Mouse (Mus musculus) neural tube, embryonic 15.5 days (tissue): ENCODE measurements around the gene Vipas39. TPM values are rescaled to one million over a fixed set of nuclear protein-coding genes. Genes with fewer than 3 reads are reported as not detected.
"Not testable (repeated sequence)": the region's sequence is repeated elsewhere in the genome, so short reads cannot be mapped to it uniquely, and the experiment has no call there.

Experiments
- ATAC-seq: fragments of 200-750 bp; cut with Nextera tagmentation; 2 replicates; pipeline ENCODE4 v1.8.0; 2017; ENCODE audit warnings: mild to moderate bottlenecking, moderate TSS enrichment, moderate library complexity; ENCODE audit not compliant: low FRiP score
- H3K27ac ChIP-seq: fragments of 300-500 bp; sonication (generic); replicated peaks from 2 replicates; pipeline ENCODE4 v1.5.1; 2015; ENCODE audit warnings: mild to moderate bottlenecking, inconsistent platforms
- H3K27me3 ChIP-seq: fragments of 300-500 bp; sonication (generic); replicated peaks from 2 replicates; pipeline ENCODE4 v1.6.1; 2015; ENCODE audit warnings: inconsistent platforms
- H3K36me3 ChIP-seq: fragments of 300-500 bp; sonication (generic); 2 replicates; pipeline ENCODE4 v1.6.1; 2015; ENCODE audit warnings: inconsistent platforms
- H3K4me1 ChIP-seq: fragments of 300-500 bp; sonication (generic); 2 replicates; pipeline ENCODE4 v1.6.1; 2015; ENCODE audit warnings: inconsistent platforms
- H3K4me2 ChIP-seq: fragments of 300-500 bp; sonication (generic); 2 replicates; pipeline ENCODE4 v1.6.1; 2015; ENCODE audit warnings: inconsistent platforms, mild to moderate bottlenecking, moderate library complexity
- H3K4me3 ChIP-seq: fragments of 300-500 bp; sonication (generic); replicated peaks from 2 replicates; pipeline ENCODE4 v1.5.1; 2015; ENCODE audit warnings: mild to moderate bottlenecking, inconsistent platforms
- H3K9ac ChIP-seq: fragments of 300-500 bp; sonication (generic); replicated peaks from 2 replicates; pipeline ENCODE4 v1.6.1; 2015; ENCODE audit warnings: mild to moderate bottlenecking, inconsistent platforms
- H3K9me3 ChIP-seq: fragments of 300-500 bp; sonication (generic); replicated peaks from 2 replicates; pipeline ENCODE4 v1.6.1; 2016; ENCODE audit warnings: inconsistent platforms
- WGBS: fragments of 180-500 bp; shearing (Covaris S2); methylation state at CpG from one replicate; pipeline ENCODE4 v1.1.7; 2015; ENCODE audit warnings: mixed read lengths; 5-methylcytosine and 5-hydroxymethylcytosine counted together
- polyA plus RNA-seq: library from polyadenylated mRNA; unstranded; fragments of >200 nt; fragmentation: Nextera tagmentation; extraction: Ambion mirVana; gene quantifications from 2 replicates; pipeline ENCODE4 v1.2.1, GENCODE M21; 2015

Gene Vipas39
- polyA plus RNA-seq, 1 experiment from 2014 or later = 51.2 TPM

DNA sequence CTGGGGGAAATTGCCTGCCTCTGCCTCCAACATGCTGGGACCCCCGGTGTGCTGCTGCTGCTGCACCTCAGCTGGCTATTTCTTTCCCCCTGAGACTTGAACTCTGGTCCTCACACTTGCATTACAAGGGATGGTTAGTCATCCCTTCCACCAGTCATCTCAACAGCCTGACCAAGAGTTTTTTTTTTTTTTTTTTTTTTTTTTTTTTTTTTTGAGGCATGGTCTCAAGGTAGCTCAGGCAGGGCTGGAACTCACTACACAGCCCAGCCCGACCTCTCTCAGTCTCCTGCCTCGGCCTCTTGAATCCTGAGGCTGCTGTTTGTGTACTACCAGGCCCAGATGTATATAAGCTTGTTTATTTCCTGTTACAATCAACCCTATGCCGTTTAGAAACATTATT, 18.2 kb upstream of the Vipas39 start:
- Histone ChIP-seq H3K27me3 (no peaks in the 10 kb centered on the region), H3K9me3 (no peaks in the 10 kb centered on the region), H3K9ac (no peak overlapping the region), H3K4me2 (no peak overlapping the region), H3K36me3 (no peaks in the 10 kb centered on the region), H3K27ac (no peak overlapping the region), H3K4me1 (no peaks in the 10 kb centered on the region), H3K4me3 (no peak overlapping the region)
- ATAC-seq = no peak
- WGBS = 84% methylated on average over 4 of the region's 4 CpGs

DNA sequence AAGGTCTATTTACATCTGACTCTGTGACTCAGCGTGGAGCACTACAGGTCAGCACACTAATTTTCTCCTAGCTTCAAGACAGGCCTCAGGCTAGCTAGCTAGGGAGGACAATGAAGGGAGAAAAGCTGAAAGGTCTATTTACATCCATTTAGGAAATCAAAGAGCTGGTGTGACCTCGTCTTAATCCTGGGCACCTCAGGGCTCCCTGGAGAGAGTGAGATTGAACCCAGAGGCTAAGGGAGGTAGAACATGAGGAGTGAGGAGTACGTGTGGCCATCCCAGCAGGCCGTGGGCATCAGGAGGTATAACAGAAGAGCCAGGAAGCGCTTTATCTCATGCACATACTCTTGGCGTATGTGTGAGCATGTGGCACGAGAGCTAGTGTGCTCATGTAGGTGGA, 17.6 kb upstream of the Vipas39 start:
- Histone ChIP-seq H3K4me2 (no peak overlapping the region), H3K4me1 (no peaks in the 10 kb centered on the region), H3K4me3 (no peak overlapping the region), H3K27ac (no peak overlapping the region), H3K36me3 (no peaks in the 10 kb centered on the region), H3K9me3 (no peaks in the 10 kb centered on the region), H3K27me3 (no peaks in the 10 kb centered on the region), H3K9ac (no peak overlapping the region)
- no peak for ATAC-seq
- 68% methylated on average over 7 of the region's 7 CpGs for WGBS

DNA sequence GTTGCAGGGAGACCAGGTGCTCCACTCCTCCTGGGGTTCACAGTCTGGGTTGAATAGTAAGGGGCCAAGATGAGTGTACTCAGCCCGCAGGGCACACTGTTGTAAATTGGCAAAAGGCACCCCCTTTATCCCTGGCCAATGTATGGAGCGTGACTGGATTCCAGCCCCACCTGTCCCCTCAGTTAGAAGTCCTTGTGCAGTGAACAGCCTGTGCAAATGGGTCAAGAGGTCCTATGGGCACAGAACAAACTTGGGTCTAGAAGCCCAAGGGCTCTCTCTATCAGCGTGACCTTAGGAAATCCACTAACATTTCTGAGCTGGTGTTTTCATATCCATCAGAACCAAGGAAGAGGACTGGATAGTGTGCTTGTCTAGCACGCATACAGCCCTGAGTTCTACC, 16.7 kb upstream of the Vipas39 start:
- H3K27ac ChIP-seq = no peak overlapping the region
- H3K4me1 ChIP-seq = peaks cover 3% of the 10 kb centered on the region; the same call in 1 of the 2 replicates
- no peaks in the 10 kb centered on the region for H3K27me3 ChIP-seq
- H3K9me3 ChIP-seq = no peaks in the 10 kb centered on the region
- no peak for ATAC-seq
- WGBS = 90% methylated on average over 4 of the region's 4 CpGs
- no peak overlapping the region for H3K9ac ChIP-seq
- H3K36me3 ChIP-seq = no peaks in the 10 kb centered on the region
- H3K4me3 ChIP-seq = no peak overlapping the region
- no peak overlapping the region for H3K4me2 ChIP-seq

DNA sequence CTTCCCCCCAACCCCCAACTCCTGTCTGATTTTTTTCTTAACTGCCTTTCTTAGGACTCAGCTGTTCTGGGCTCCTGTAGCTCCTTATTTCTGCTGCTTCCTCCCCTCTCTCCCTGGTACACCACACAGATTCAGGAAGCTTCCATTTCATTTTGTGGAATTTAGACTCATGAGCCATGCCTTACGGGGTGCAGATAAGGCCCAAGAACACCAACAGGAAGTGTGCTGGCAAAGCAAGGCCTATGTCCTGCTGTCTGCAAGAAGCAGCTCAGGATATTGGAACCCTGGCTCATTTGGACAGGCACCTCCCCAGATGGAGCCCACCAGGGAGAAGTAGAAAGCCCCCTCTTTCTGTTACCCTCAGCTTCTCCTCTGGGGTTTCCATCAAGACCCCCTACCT, 15.7 kb upstream of the Vipas39 start:
- H3K4me3 ChIP-seq = no peak overlapping the region
- no peaks in the 10 kb centered on the region for H3K9me3 ChIP-seq
- no peak overlapping the region for H3K27ac ChIP-seq
- H3K9ac ChIP-seq = no peak overlapping the region
- no peak for ATAC-seq
- H3K27me3 ChIP-seq = no peaks in the 10 kb centered on the region
- no peaks in the 10 kb centered on the region for H3K36me3 ChIP-seq
- H3K4me2 ChIP-seq = no peak overlapping the region
- peaks cover 3% of the 10 kb centered on the region; the same call in 1 of the 2 replicates for H3K4me1 ChIP-seq
- WGBS = 88% methylated on average over 1 of the region's 1 CpGs

DNA sequence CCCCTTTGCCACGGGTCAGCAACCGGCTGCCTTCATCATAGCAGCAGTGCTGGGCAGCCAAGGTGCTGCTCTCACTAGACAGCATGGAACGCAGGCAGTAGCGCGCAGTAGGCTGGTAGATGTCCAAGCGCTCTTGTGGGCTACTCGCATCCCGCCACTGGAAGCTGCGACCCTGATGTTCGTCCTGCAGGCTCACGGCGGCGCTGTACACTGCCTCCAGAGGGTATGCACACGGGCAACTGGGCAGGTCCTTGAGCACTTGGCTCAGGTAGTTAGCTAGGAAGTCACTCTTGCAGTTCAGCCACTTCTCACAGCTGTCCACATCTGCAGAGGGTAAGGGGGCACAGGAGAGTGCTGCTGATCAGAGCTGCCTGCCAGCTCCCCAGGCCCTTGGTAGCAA, 13.8 kb upstream of the Vipas39 start:
- 56% methylated on average over 14 of the region's 14 CpGs for WGBS
- peaks cover 3% of the 10 kb centered on the region; the same call in 1 of the 2 replicates for H3K4me1 ChIP-seq

DNA sequence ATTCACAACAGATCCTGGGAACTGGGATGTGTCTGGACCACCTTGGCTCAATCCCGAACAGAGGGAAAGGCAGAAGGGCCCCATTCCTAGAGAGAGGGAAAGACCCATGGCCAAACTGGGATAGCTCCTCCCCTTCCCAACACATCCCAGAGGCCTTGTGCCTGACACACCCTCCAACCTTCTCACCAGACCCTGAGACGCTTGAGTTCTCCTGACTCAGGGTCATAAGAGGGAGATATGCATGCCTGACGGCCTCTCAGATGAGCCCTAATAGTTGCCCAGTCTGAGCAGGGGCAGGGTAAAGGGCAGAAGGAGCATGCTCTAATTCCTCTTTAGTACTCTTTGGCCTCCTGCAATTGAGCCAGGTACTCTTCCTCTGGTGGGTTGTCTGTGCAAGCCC, 13.3 kb upstream of the Vipas39 start:
- no peak overlapping the region for H3K4me2 ChIP-seq
- ATAC-seq = no peak

More for the DNA sequence above, 13.8 kb upstream of the Vipas39 start:
- no peak for ATAC-seq
- Histone ChIP-seq H3K27me3 (no peaks in the 10 kb centered on the region), H3K4me3 (no peak overlapping the region), H3K36me3 (peaks cover 16% of the 10 kb centered on the region), H3K9me3 (no peaks in the 10 kb centered on the region), H3K9ac (no peak overlapping the region), H3K4me2 (no peak overlapping the region), H3K27ac (no peak overlapping the region)

DNA sequence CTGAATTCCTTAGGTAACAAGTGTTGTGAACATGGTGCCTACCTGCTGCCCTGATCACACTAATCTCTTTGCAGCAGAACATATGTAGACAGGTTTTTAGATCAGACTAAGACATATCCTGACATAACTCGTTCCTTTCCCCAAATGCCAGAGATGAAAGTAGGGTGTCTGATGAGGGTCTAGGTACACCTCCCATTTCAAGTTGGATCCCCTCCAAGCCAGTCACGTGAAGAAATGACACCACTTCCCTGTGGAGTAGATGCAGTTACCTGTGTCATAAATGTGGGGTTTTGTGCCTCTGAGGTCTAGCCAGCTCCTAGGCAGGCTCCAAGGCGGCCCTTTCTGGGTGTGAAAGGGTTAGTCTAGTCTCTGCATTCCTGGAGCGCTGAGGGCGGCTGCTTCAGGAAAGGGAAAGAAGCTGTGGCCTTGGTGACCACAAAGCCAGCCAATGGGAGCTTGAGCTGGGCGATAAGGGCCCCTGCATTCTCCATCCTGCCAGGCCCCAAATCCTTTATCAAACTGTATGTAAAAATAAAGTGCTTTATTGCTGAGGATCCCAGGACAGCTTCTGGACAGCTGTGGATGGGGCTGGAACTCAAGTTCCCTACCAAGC, 12.2 kb upstream of the Vipas39 start:
- Histone ChIP-seq H3K27ac (no peak overlapping the region), H3K9me3 (no peaks in the 10 kb centered on the region), H3K4me1 (peaks cover 3% of the 10 kb centered on the region; the same call in 1 of the 2 replicates), H3K4me3 (no peak overlapping the region), H3K27me3 (no peaks in the 10 kb centered on the region), H3K36me3 (peaks cover 31% of the 10 kb centered on the region), H3K4me2 (no peak overlapping the region), H3K9ac (no peak overlapping the region)
- no peak for ATAC-seq
- 31% methylated on average over 6 of the region's 6 CpGs for WGBS

More for the DNA sequence above, 13.3 kb upstream of the Vipas39 start:
- 68% methylated on average over 3 of the region's 3 CpGs for WGBS
- peaks cover 21% of the 10 kb centered on the region for H3K36me3 ChIP-seq
- no peak overlapping the region for H3K27ac ChIP-seq
- H3K9me3 ChIP-seq = no peaks in the 10 kb centered on the region
- H3K27me3 ChIP-seq = no peaks in the 10 kb centered on the region
- no peak overlapping the region for H3K4me3 ChIP-seq
- H3K4me1 ChIP-seq = peaks cover 3% of the 10 kb centered on the region; the same call in 1 of the 2 replicates
- no peak overlapping the region for H3K9ac ChIP-seq

DNA sequence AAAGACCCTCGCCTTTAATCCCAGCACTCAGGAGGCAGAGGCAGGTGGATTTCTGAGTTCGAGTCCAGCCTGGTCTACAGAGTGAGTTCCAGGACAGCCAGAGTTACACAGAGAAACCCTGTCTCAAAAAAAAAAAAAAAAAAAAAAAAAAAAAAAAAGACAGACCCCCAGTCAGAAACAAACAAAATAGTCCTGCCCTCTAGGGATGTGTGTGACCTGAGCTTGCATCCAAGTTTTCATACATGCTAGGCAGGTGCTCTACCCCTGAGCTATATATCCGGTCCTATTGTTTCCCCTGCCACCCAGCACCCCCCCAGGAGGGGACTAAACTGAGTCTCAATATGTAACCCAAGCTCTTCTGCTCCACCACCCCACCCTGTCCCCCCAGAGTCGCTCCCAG, 11.2 kb upstream of the Vipas39 start:
- WGBS = 88% methylated on average over 4 of the region's 4 CpGs
- not testable (repeated sequence) for H3K4me3 ChIP-seq, H3K4me2 ChIP-seq, H3K9ac ChIP-seq, H3K4me1 ChIP-seq, H3K27ac ChIP-seq, ATAC-seq, H3K9me3 ChIP-seq, H3K27me3 ChIP-seq
- H3K36me3 ChIP-seq = peaks cover 40% of the 10 kb centered on the region

DNA sequence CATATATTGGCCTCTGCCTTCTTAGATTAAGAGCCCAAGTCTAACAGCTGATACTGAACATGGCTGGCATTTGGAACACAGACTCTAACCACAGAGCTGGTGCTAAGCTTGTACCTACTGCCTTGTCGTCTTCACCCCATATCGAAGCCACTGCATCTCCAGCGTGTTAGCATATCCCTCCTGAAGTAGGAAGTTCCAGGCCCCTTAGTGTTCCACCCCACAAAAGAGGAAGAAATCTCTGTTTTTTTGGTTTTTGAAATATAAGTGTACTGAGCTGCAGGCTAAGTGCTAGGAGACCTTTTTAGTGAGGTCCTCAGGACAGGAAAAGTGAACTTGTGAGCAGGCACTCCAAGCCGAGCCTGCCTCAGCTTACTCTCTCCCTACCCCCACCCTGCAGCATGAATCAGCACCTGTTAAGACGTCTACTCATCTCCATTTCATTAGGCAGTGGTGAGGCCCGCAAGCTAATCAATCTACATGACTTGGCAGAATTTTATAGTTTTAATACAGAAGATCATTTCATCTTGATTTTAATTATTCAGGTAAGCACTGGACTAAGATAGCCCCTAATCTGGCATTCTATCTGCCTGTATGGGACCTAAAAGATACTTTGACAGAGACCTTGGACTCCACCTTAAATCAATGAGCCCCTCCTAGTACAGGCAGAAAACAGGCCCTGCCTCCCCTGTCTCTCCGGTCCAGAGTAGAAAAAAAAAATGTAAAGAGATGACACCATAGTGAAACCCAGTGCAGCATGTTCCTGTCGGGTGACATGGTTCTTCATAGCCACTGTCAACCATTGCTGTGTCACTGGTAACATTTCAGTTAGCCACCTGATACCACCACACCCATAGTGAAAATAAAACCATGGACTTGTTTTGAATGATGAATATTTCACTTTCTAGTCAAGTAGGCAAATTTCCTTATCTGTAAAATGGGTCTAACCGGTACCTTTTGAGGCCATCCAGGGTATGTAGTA, 9.1 kb upstream of the Vipas39 start:
- H3K27ac ChIP-seq = no peak overlapping the region
- no peaks in the 10 kb centered on the region for H3K9me3 ChIP-seq
- 90% methylated on average over 9 of the region's 9 CpGs for WGBS
- H3K9ac ChIP-seq = no peak overlapping the region
- H3K27me3 ChIP-seq = no peaks in the 10 kb centered on the region
- H3K4me2 ChIP-seq = no peak overlapping the region
- peaks cover 3% of the 10 kb centered on the region; the same call in 1 of the 2 replicates for H3K4me1 ChIP-seq
- H3K4me3 ChIP-seq = no peak overlapping the region
- H3K36me3 ChIP-seq = peaks cover 60% of the 10 kb centered on the region
- no peak for ATAC-seq

DNA sequence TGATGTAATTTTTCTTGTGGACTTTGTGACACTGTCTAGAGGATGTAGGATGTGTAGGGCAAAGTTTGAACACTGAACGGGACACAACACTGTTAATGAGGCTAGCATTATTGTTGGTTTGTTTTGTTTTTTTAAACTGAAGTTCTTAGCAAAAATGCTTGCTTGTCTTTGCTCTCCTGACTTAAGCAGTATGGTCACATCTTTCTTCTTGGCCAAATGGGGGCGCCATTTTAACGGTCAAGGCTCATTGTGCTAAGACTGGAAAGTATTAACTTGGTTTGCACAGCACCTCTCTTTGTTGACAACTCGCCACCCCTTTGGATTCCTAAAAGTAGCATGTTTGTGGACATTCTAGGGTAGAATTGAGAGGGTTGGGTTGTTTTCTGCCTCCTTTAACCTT, 1.6 kb upstream of the Vipas39 start:
- Histone ChIP-seq H3K36me3 (peaks cover 43% of the 10 kb centered on the region), H3K9me3 (no peaks in the 10 kb centered on the region), H3K27ac (no peak overlapping the region), H3K27me3 (no peaks in the 10 kb centered on the region), H3K4me1 (peaks cover 23% of the 10 kb centered on the region), H3K4me3 (peak overlapping the region; percentile 93), H3K4me2 (peak overlapping the region; percentile 77), H3K9ac (peak overlapping the region; percentile 31; the same call in 1 of the 2 replicates)
- no peak for ATAC-seq
- WGBS = 33% methylated on average over 4 of the region's 4 CpGs

DNA sequence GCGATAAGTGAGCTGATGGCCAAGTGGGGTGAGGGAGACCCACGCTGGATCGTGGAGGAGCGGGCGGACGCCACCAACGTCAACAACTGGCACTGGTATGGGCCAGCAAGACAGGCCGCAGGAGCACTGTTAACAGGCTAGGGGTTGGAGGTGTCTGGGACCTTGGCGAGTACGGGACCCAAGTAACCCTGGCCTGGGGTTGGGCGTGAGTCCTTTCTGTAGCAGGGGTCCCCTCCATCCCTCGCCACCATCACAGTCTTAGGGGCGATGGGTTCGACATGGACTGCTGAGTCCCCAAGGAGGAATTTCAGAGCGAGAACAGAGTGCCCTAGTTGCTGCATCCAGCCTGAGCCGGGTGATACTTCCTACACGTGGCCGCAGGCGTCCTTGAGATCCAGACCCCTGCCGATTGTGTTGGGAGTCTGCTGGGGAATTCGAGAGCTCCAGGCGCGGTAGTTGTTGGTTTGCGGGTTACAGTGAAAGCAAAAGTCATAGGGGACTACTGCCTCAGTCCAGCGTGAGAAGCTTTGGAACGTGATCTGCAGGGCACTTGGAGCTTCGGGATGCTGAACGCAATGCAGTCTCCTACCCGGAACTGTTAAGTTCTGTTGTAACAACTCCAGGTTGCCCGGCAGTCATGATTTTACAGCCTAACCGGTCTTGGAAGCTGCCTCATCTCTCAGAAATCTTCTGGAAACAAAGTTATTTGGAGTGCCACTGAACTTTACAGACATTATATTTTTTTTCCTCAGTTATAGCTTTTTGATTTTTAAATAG, 959 bp upstream of the Vipas39 start:
- peak overlapping the region; percentile 93 for H3K4me3 ChIP-seq
- H3K27me3 ChIP-seq = no peaks in the 10 kb centered on the region
- under 1% methylated on average over 31 of the region's 31 CpGs for WGBS
- peak overlapping the region; percentile 92 for H3K27ac ChIP-seq
- peak overlapping the region; percentile 90 for H3K9ac ChIP-seq
- H3K36me3 ChIP-seq = peaks cover 40% of the 10 kb centered on the region
- peak overlapping the region; percentile 77 for H3K4me2 ChIP-seq
- ATAC-seq = peak; percentile 63
- H3K9me3 ChIP-seq = no peaks in the 10 kb centered on the region
- H3K4me1 ChIP-seq = peaks cover 23% of the 10 kb centered on the region
